Mouse (Mus musculus) embryonic fibroblast, embryonic 13.5 days (primary cell): ENCODE results near the gene Syngr4. TPM values are rescaled to one million over a fixed set of nuclear protein-coding genes. Genes with fewer than 3 reads are reported as not detected.
"Not testable (repeated sequence)": the region's sequence is repeated elsewhere in the genome, so short reads cannot be mapped to it uniquely, and the experiment has no call there.

Experiments used
- H3K27ac ChIP-seq: 2 replicates; pipeline ENCODE4 v1.5.1; 2012; ENCODE audit warnings: low read length, control low read depth, inconsistent platforms; ENCODE audit not compliant: insufficient read depth
- H3K4me1 ChIP-seq: 2 replicates; pipeline ENCODE4 v1.6.1; 2011; ENCODE audit warnings: low read length; ENCODE audit not compliant: control insufficient read depth, insufficient read depth
- H3K4me3 ChIP-seq: 2 replicates; pipeline ENCODE4 v1.5.1; 2011; ENCODE audit warnings: mild to moderate bottlenecking, control low read depth, low read length; ENCODE audit not compliant: insufficient read depth
- CTCF ChIP-seq: IDR thresholded peaks from 2 replicates; pipeline ENCODE4 v1.5.1; 2011; ENCODE audit warnings: mild to moderate bottlenecking, control low read depth, low read length, moderate library complexity, borderline replicate concordance; ENCODE audit not compliant: insufficient read depth
- POLR2A ChIP-seq: IDR thresholded peaks from 2 replicates; pipeline ENCODE4 v1.6.1; 2011; ENCODE audit warnings: low read depth, mild to moderate bottlenecking, control low read depth, low read length, moderate library complexity
- polyA plus RNA-seq: library from polyadenylated mRNA; stranded (reverse); fragments of >200 nt; gene quantifications from 2 replicates; pipeline ENCODE4 v1.2.4, GENCODE M21; 2011; ENCODE audit warnings: low read depth; ENCODE audit not compliant: missing spikeins, insufficient read length

Gene Syngr4
- polyA plus RNA-seq, 1 experiment, result not detected

DNA sequence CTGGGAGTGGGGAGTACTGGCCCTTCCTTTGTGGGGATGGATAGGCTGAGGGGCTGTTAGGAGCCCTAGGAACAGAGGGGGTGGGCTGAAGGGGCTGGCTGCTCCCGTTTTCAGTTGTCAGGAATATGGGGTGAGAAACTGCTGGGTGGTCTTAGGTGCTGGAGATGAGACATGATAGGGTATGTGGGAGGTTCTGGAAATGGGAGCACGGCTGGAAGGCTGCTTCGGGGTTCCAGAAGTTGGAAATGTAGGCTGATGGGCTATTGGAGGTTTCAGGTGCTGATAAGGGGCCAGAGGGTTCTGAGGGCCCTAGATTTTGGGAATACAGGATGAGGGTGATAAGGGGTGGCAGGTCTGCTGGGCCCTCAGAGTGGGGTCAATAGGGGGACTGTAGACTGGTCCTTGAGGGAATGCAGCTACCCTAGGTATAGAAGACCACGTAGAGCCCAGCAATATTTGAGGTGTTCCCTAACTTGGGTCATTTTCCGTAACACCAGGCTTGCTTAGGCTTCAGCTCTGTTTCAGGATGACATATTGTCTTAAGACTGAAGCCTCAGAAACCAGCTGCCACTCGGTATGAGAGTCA is 490 bp downstream of the Syngr4 start:
- Histone ChIP-seq H3K27ac (no peak overlapping the region), H3K4me3 (no peak overlapping the region), H3K4me1 (no peaks in the 10 kb centered on the region)

DNA sequence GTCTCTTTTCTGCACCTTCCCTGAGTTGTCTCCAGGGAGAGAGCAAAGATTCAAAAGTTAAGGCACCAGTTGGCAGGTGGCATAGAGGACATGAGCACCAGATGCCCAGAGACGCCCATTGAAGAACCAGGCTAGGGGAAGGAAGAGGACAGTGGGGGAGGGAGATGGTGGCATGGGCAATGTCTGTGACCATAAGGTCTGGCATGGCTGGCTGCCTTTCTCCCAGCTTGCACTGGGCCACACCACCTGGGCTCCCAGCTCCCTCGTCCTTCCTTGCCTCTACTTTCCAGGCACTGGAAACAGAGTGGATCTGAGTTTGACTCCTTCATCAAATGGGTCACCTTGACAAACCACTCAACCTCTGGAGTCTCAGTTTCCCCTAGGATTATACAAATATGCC is 3.9 kb downstream of the Syngr4 start:
- TF ChIP-seq POLR2A (no peak), CTCF (no peak)
- H3K27ac ChIP-seq, result no peak overlapping the region
- H3K4me1 ChIP-seq, result no peaks in the 10 kb centered on the region
- no peak overlapping the region for H3K4me3 ChIP-seq

More for the DNA sequence above, 490 bp downstream of the Syngr4 start:
- no peak for TF ChIP-seq POLR2A
- TF ChIP-seq CTCF, result no peak

- no peak for TF ChIP-seq POLR2A
- TF ChIP-seq CTCF, result no peak
- H3K4me1 ChIP-seq, result no peaks in the 10 kb centered on the region
- H3K27ac ChIP-seq, result no peak overlapping the region
These were observed 9.3 kb downstream of the Syngr4 start for GRCm38 (mm10) chr7:45887246-45887645.

GRCm38 (mm10) chr7:45881011-45881410 is 15.5 kb downstream of the Syngr4 start:
- Histone ChIP-seq H3K4me3 (no peak overlapping the region), H3K27ac (no peak overlapping the region), H3K4me1 (no peaks in the 10 kb centered on the region)
- TF ChIP-seq POLR2A, result no peak

More at GRCm38 (mm10) chr7:45887246-45887645, 9.3 kb downstream of the Syngr4 start:
- H3K4me3 ChIP-seq, result no peak overlapping the region

GRCm38 (mm10) chr7:45880531-45880930 is 16.0 kb downstream of the Syngr4 start:
- Histone ChIP-seq H3K4me3 (no peak overlapping the region), H3K4me1 (0 out of 2 replicates have a peak, but pooled peaks cover 2% of the 10 kb centered on the region), H3K27ac (no peak overlapping the region)
- TF ChIP-seq CTCF, result no peak
- no peak for TF ChIP-seq POLR2A

DNA sequence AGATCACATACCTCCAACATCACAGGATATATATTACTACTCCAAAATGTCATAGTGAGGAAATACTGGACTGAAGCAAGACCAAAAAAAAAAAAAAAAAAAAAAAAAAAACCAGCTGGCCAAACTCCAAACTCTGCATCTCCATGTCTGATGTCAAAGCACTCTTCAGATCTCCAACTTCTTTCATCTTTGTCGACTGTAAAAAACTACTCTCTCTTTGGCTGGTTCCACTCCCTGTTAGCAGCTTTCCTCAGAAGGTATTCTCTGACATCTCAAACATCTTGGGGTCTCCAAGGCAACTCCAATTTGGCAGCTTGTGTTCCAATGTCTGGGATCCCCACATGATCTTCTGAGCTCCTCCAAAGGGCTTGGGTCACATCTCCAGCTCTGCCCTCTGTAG is 18.2 kb downstream of the Syngr4 start, which contains the start of gene Grin2d:
Grin2d (minus strand) TSS at position 101 of the 400 bp plus-strand sequence.
- H3K4me3 ChIP-seq, H3K27ac ChIP-seq, H3K4me1 ChIP-seq: not testable (repeated sequence)

- Histone ChIP-seq H3K27ac (no peak overlapping the region), H3K4me3 (no peak overlapping the region), H3K4me1 (0 out of 2 replicates have a peak, but pooled peaks cover 3% of the 10 kb centered on the region)
- no peak for TF ChIP-seq CTCF
- TF ChIP-seq POLR2A, result no peak
These were observed 19.6 kb downstream of the Syngr4 start for GRCm38 (mm10) chr7:45876895-45877294.

- Histone ChIP-seq H3K4me1 (0 out of 2 replicates have a peak, but pooled peaks cover 3% of the 10 kb centered on the region), H3K4me3 (peak overlapping the region; percentile 75), H3K27ac (peak overlapping the region; percentile 45)
- peak; percentile 57 for TF ChIP-seq POLR2A
- no peak for TF ChIP-seq CTCF
These were observed 23.2 kb downstream of the Syngr4 start for GRCm38 (mm10) chr7:45873061-45873947.

DNA sequence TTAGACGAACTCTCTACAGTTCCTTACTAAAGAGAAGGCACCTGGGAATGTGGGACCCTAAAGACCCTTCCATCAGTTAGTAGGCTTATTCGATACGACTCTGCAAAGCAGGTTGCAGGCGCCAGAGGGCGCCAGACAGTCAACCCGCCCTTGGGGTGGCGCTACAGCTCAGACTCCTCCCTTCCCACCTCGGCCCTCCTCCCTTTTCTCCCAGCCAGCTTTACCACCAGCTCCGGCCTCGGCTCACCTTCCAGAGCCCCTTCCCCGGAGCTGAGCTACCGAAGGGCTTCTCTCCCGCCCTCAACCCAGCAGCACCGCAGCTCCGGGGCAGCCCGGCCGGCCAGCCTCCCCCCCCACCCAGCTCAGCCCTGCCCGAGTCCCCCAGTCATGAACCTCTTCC is 23.9 kb downstream of the Syngr4 start, which contains the start of gene Kdelr1:
Kdelr1 (plus strand) TSS at position 149 of the 400 bp plus-strand sequence.
- Histone ChIP-seq H3K4me1 (0 out of 2 replicates have a peak, but pooled peaks cover 3% of the 10 kb centered on the region), H3K27ac (peak within 1 kb of the TSS; percentile 45), H3K4me3 (peak within 1 kb of the TSS; percentile 75)
- TF ChIP-seq POLR2A (peak; percentile 90), CTCF (peak; percentile 83)

GRCm38 (mm10) chr7:45870282-45871058 is 26.0 kb downstream of the Syngr4 start:
- TF ChIP-seq CTCF, result no peak
- TF ChIP-seq POLR2A, result peak; percentile 31
- no peak overlapping the region for H3K27ac ChIP-seq
- H3K4me3 ChIP-seq, result no peak overlapping the region

More at GRCm38 (mm10) chr7:45870282-45871058, 26.0 kb downstream of the Syngr4 start:
- H3K4me1 ChIP-seq, result 0 out of 2 replicates have a peak, but pooled peaks cover 4% of the 10 kb centered on the region
